Mouse (Mus musculus): ENCODE measurements around the gene Plxnb1. TPM values are rescaled to one million over a fixed set of nuclear protein-coding genes. Genes with fewer than 3 reads are reported as not detected.

The Plxnb1 gene
- total and polyA plus RNA-seq, 3 experiments: 15.7 to 25.0 (median 21.1) TPM

DNA sequence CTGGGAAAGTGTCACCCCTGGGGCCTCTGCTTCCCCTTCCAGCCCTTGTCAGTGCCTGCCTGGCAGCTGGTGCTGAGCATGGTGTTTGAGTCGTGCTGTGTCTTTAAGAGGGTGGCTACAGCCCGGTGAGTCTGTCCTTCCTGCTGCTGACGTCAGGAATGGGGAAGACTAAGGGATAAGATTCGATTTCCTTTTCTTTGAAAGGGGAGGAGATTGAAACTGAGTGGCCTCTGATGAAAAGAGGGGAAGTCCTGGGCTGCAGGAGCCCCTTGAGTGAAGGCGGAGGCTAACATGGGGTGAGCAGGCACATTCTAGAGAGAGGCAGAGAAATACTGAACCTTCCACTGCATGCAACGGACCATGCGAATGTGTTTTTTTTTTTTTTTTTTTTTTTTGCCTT is 40.5 kb upstream of the Plxnb1 start:
- Histone ChIP-seq H3K36me3 (ENCODE audit: control insufficient read depth, insufficient read depth, low read length) (0 out of 2 replicates have a peak, but pooled peaks cover 2% of the 10 kb centered on the region), H3K4me3 (peak overlapping the region; percentile 44), H3K27ac (peak overlapping the region; percentile 73), H3K27me3 (ENCODE audit: control insufficient read depth, insufficient read depth, low read length) (no peaks in the 10 kb centered on the region), H3K79me2 (replicated peaks; ENCODE audit: control insufficient read depth, insufficient read depth, low read length) (no peaks in the 10 kb centered on the region; the same call in 1 of the 2 replicates), H3K9ac (ENCODE audit: low read depth, low read length) (peak overlapping the region; percentile 15; the same call in 1 of the 2 replicates), H3K4me1 (ENCODE audit: control insufficient read depth, insufficient read depth, low read length) (peaks cover 14% of the 10 kb centered on the region)
- intact Hi-C loops (cut with DNase I): no loop called here
- WGBS: 17% methylated on average over 7 of the region's 7 CpGs
- peak; percentile 69 to 83 for DNase-seq
- TF ChIP-seq CTCF (IDR thresholded peaks at IDR 0.05) (no peak), POLR2A (IDR thresholded peaks at IDR 0.05; ENCODE audit: insufficient read depth, low read depth, low read length) (peak; percentile 79), EP300 (IDR thresholded peaks at IDR 0.05; ENCODE audit: insufficient read depth, low read depth, low read length) (0 out of 2 replicates have a peak, but pooled peaks have one; percentile 42)

DNA sequence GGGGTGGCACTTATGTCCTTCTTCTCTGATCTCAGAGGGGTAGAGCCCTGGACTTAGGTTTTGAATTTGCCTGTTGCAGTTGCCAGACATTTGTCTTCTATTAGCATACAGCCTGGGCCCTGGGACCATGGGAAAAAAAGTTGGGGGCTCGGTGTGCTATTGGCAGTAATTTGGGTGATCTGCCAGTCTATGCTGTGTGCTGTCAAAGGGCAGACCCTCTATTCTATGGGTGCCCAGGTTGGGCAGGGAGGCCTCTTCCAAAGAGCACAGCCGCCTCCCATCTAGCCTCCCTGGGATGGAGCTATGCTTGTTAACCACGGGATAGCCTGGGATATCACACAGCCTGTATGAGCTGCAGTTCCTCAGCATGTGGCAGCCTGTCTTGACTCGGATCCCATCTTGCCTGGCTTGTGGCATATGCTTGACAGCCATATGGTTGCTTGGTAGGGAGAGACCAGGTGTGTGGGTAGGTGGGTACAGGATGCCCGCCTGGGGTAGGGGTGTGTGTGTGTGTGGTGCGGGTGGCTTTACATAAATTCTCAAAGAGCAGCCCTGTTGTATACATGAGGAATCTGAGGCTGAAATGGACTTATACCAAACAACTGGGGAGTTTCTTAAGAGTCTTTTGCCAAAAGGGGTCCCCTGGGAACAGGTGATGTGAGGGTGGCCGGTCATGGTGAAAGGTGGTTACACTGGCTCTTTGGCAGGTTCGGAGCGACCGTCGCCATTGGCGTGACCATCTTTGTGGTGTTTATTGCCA is 39.7 kb upstream of the Plxnb1 start:
- peak in 1 of 2 experiments; percentile 24 for DNase-seq
- 85% methylated on average over 12 of the region's 12 CpGs for WGBS
- TF ChIP-seq CTCF (IDR thresholded peaks at IDR 0.05) (no peak), EP300 (IDR thresholded peaks at IDR 0.05; ENCODE audit: insufficient read depth, low read depth, low read length) (no peak), POLR2A (IDR thresholded peaks at IDR 0.05; ENCODE audit: insufficient read depth, low read depth, low read length) (no peak)
- Histone ChIP-seq H3K9ac (ENCODE audit: low read depth, low read length) (no peak overlapping the region; the same call in 1 of the 2 replicates), H3K27me3 (ENCODE audit: control insufficient read depth, insufficient read depth, low read length) (no peaks in the 10 kb centered on the region), H3K27ac (peak overlapping the region; percentile 73), H3K79me2 (replicated peaks; ENCODE audit: control insufficient read depth, insufficient read depth, low read length) (no peaks in the 10 kb centered on the region; the same call in 1 of the 2 replicates), H3K36me3 (ENCODE audit: control insufficient read depth, insufficient read depth, low read length) (0 out of 2 replicates have a peak, but pooled peaks cover 2% of the 10 kb centered on the region), H3K4me3 (peak overlapping the region; percentile 44), H3K4me1 (ENCODE audit: control insufficient read depth, insufficient read depth, low read length) (peaks cover 17% of the 10 kb centered on the region)
- intact Hi-C loops (cut with DNase I): no loop called here

GRCm38 (mm10) chr9:109056081-109056690 is 39.0 kb upstream of the Plxnb1 start:
- H3K36me3 ChIP-seq (ENCODE audit: control insufficient read depth, insufficient read depth, low read length): 0 out of 2 replicates have a peak, but pooled peaks cover 2% of the 10 kb centered on the region
- WGBS: 87% methylated on average over 17 of the region's 17 CpGs
- TF ChIP-seq EP300 (IDR thresholded peaks at IDR 0.05; ENCODE audit: insufficient read depth, low read depth, low read length) (no peak), CTCF (IDR thresholded peaks at IDR 0.05) (no peak), POLR2A (IDR thresholded peaks at IDR 0.05; ENCODE audit: insufficient read depth, low read depth, low read length) (no peak)
- H3K4me1 ChIP-seq (ENCODE audit: control insufficient read depth, insufficient read depth, low read length): peaks cover 17% of the 10 kb centered on the region
- no peak overlapping the region for H3K9ac ChIP-seq (ENCODE audit: low read depth, low read length)
- intact Hi-C loops (cut with DNase I): no loop called here
- peak in 1 of 2 experiments; percentile 23 for DNase-seq
- H3K79me2 ChIP-seq (replicated peaks; ENCODE audit: control insufficient read depth, insufficient read depth, low read length): no peaks in the 10 kb centered on the region; the same call in 1 of the 2 replicates
- H3K27me3 ChIP-seq (ENCODE audit: control insufficient read depth, insufficient read depth, low read length): no peaks in the 10 kb centered on the region
- H3K27ac ChIP-seq: no peak overlapping the region
- no peak overlapping the region for H3K4me3 ChIP-seq

DNA sequence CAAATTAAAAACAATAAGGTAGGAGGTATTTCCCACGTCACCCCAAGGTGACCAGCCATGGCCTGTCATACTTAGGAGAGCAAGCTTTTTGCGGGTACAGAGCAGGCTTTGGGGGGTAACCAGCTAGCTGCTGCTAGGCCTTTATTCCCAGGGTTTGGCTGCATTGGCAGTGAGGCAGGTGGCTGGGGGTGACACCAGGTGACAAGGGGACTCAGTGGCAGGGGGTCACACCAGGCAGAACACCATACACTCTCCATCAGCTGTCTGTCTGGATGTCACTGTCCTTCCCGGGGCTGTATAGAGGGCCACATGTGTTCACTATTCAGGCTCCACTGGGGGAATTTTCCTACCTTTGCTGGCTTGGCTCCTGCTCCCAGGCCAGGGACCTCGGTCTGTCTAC is 38.3 kb upstream of the Plxnb1 start:
- 80% methylated on average over 4 of the region's 4 CpGs for WGBS
- Histone ChIP-seq H3K9ac (ENCODE audit: low read depth, low read length) (no peak overlapping the region), H3K4me1 (ENCODE audit: control insufficient read depth, insufficient read depth, low read length) (peaks cover 17% of the 10 kb centered on the region), H3K27ac (no peak overlapping the region; the same call in 1 of the 2 replicates), H3K27me3 (ENCODE audit: control insufficient read depth, insufficient read depth, low read length) (no peaks in the 10 kb centered on the region), H3K36me3 (ENCODE audit: control insufficient read depth, insufficient read depth, low read length) (0 out of 2 replicates have a peak, but pooled peaks cover 2% of the 10 kb centered on the region), H3K4me3 (no peak overlapping the region), H3K79me2 (replicated peaks; ENCODE audit: control insufficient read depth, insufficient read depth, low read length) (no peaks in the 10 kb centered on the region)
- DNase-seq: peak in 1 of 2 experiments; percentile 16
- intact Hi-C loops (cut with DNase I): no loop called here
- TF ChIP-seq POLR2A (IDR thresholded peaks at IDR 0.05; ENCODE audit: insufficient read depth, low read depth, low read length): no peak
- no peak for TF ChIP-seq CTCF (IDR thresholded peaks at IDR 0.05)
- TF ChIP-seq EP300 (IDR thresholded peaks at IDR 0.05; ENCODE audit: insufficient read depth, low read depth, low read length): no peak

DNA sequence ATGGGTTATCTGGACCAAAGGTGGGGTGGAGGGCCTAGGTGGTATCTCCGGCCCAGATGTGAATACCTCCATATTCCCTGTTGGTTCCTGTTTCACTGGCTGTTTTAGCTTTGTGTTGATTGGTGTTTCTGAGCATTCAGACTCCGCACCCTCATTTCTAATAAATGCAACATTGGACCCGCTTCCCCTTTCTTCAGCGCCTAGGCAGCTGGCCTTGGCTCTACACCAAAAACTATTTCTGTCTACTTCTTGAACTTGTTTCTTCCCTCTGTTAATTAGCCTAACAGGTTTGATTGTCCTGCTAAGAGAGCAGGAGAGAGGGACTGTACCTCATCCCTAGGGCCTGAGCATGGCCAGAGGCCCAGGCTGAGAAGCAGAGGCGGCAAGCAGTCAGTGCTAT is 37.6 kb upstream of the Plxnb1 start:
- H3K79me2 ChIP-seq (replicated peaks; ENCODE audit: control insufficient read depth, insufficient read depth, low read length): no peaks in the 10 kb centered on the region
- no peak overlapping the region; the same call in 1 of the 2 replicates for H3K9ac ChIP-seq (ENCODE audit: low read depth, low read length)
- no peaks in the 10 kb centered on the region for H3K27me3 ChIP-seq (ENCODE audit: control insufficient read depth, insufficient read depth, low read length)
- intact Hi-C loops (cut with DNase I): no loop called here
- WGBS: 54% methylated on average over 5 of the region's 5 CpGs
- H3K4me1 ChIP-seq (ENCODE audit: control insufficient read depth, insufficient read depth, low read length): peaks cover 17% of the 10 kb centered on the region
- peak in 1 of 2 experiments; percentile 30 for DNase-seq
- TF ChIP-seq POLR2A (IDR thresholded peaks at IDR 0.05; ENCODE audit: insufficient read depth, low read depth, low read length) (no peak), CTCF (IDR thresholded peaks at IDR 0.05) (no peak), EP300 (IDR thresholded peaks at IDR 0.05; ENCODE audit: insufficient read depth, low read depth, low read length) (no peak)
- H3K36me3 ChIP-seq (ENCODE audit: control insufficient read depth, insufficient read depth, low read length): 0 out of 2 replicates have a peak, but pooled peaks cover 2% of the 10 kb centered on the region
- no peak overlapping the region for H3K4me3 ChIP-seq
- H3K27ac ChIP-seq: peak overlapping the region; percentile 8; the same call in 1 of the 2 replicates
